Mouse (Mus musculus) kidney, postnatal 0 days (tissue): Measurements from ENCODE around the gene Vangl1. TPM values are rescaled to one million over a fixed set of nuclear protein-coding genes. Genes with fewer than 3 reads are reported as not detected.
A peak's percentile ranks its signal among the peaks of the same experiment; 100 is the strongest.

ENCODE experiments used
- ATAC-seq: fragments of 200-750 bp; cut with Nextera tagmentation; replicated peaks from 2 replicates; pipeline ENCODE4 v1.8.0; 2017; ENCODE audit warnings: low read depth, moderate number of reproducible peaks, moderate TSS enrichment, moderate library complexity; ENCODE audit not compliant: low FRiP score
- DNase-seq: peaks from one replicate; pipeline ENCODE4 v3.0.0-alpha.2; 2016; ENCODE audit warnings: low spot score
- H3K27ac ChIP-seq: fragments of 300-500 bp; sonication (generic); 2 replicates; pipeline ENCODE4 v1.5.1; 2014; ENCODE audit warnings: mild to moderate bottlenecking
- H3K27me3 ChIP-seq: fragments of 300-500 bp; sonication (generic); 2 replicates; pipeline ENCODE4 v1.6.1; 2014; ENCODE audit warnings: low read length, mixed read lengths; ENCODE audit not compliant: insufficient read depth
- H3K36me3 ChIP-seq: fragments of 300-500 bp; sonication (generic); 2 replicates; pipeline ENCODE4 v1.6.1; 2014; ENCODE audit warnings: low read length, mixed read lengths; ENCODE audit not compliant: insufficient read depth
- H3K4me1 ChIP-seq: fragments of 300-500 bp; sonication (generic); replicated peaks from 2 replicates; pipeline ENCODE4 v1.6.1; 2014; ENCODE audit warnings: antibody characterized with exemption, low read length, mixed read lengths; ENCODE audit not compliant: insufficient read depth
- H3K4me2 ChIP-seq: fragments of 300-500 bp; sonication (generic); 2 replicates; pipeline ENCODE4 v1.6.1; 2014; ENCODE audit warnings: mild to moderate bottlenecking, low read length, moderate library complexity, mixed read lengths
- H3K4me3 ChIP-seq: fragments of 300-500 bp; sonication (generic); replicated peaks from 2 replicates; pipeline ENCODE4 v1.5.1; 2014; ENCODE audit warnings: low read depth, low read length
- H3K9ac ChIP-seq: fragments of 300-500 bp; sonication (generic); 2 replicates; pipeline ENCODE4 v1.6.1; 2014; ENCODE audit warnings: low read depth, low read length
- H3K9me3 ChIP-seq: fragments of 300-500 bp; sonication (generic); replicated peaks from 2 replicates; pipeline ENCODE4 v1.6.1; 2016; ENCODE audit warnings: low read length, inconsistent platforms, mixed read lengths
- CTCF ChIP-seq: IDR thresholded peaks from 2 replicates; pipeline ENCODE4 v1.5.1; 2016; ENCODE audit warnings: antibody characterized with exemption, low read depth, mild to moderate bottlenecking, moderate library complexity
- WGBS: fragments of 180-500 bp; shearing (Covaris S2); extraction: QIAGEN DNeasy Blood & Tissue Kit; methylation state at CpG from one replicate; pipeline ENCODE4 v1.1.7; 2014; 5-methylcytosine and 5-hydroxymethylcytosine counted together
- polyA plus RNA-seq: library from polyadenylated mRNA; unstranded; fragments of >200 nt; fragmentation: Nextera tagmentation; extraction: Ambion mirVana; gene quantifications from 2 replicates; pipeline ENCODE4 v1.2.1, GENCODE M21; 2015

Vangl1 gene
- polyA plus RNA-seq, 1 experiment from 2014 or later: 12.8 TPM

GRCm38 (mm10) chr3:102137158-102137557 lies 67.3 kb downstream of the Vangl1 start:
- no peak overlapping the region for H3K9ac ChIP-seq
- no peaks in the 10 kb centered on the region for H3K9me3 ChIP-seq
- no peaks in the 10 kb centered on the region for H3K36me3 ChIP-seq
- ATAC-seq (no peak), DNase-seq (no peak)
- WGBS: 70% methylated on average over 10 of the region's 10 CpGs
- H3K4me3 ChIP-seq: no peak overlapping the region
- no peaks in the 10 kb centered on the region for H3K27me3 ChIP-seq
- no peak overlapping the region for H3K4me2 ChIP-seq
- H3K27ac ChIP-seq: no peak overlapping the region
- H3K4me1 ChIP-seq: peaks cover 11% of the 10 kb centered on the region
- TF ChIP-seq CTCF: no peak

GRCm38 (mm10) chr3:102135389-102136113 lies 68.9 kb downstream of the Vangl1 start:
- Histone ChIP-seq H3K4me3 (no peak overlapping the region), H3K36me3 (no peaks in the 10 kb centered on the region), H3K9ac (no peak overlapping the region), H3K9me3 (no peaks in the 10 kb centered on the region), H3K27me3 (no peaks in the 10 kb centered on the region), H3K27ac (peak overlapping the region; percentile 48), H3K4me1 (peaks cover 11% of the 10 kb centered on the region), H3K4me2 (no peak overlapping the region)
- ATAC-seq (peak; percentile 59; the same call in 1 of the 2 replicates), DNase-seq (peak; percentile 68)
- TF ChIP-seq CTCF: no peak
- 12% methylated on average over 10 of the region's 10 CpGs for WGBS

GRCm38 (mm10) chr3:102131627-102132324 lies 72.7 kb downstream of the Vangl1 start:
- no peak for TF ChIP-seq CTCF
- 85% methylated on average over 9 of the region's 9 CpGs for WGBS
- H3K4me1 ChIP-seq: peaks cover 11% of the 10 kb centered on the region
- H3K4me2 ChIP-seq: no peak overlapping the region
- H3K27ac ChIP-seq: no peak overlapping the region
- no peak for DNase-seq
- no peak overlapping the region for H3K9ac ChIP-seq
- no peaks in the 10 kb centered on the region for H3K9me3 ChIP-seq
- no peak for ATAC-seq
- H3K4me3 ChIP-seq: no peak overlapping the region
- H3K36me3 ChIP-seq: no peaks in the 10 kb centered on the region
- no peaks in the 10 kb centered on the region for H3K27me3 ChIP-seq

GRCm38 (mm10) chr3:102130478-102130877 lies 74.0 kb downstream of the Vangl1 start:
- WGBS: 72% methylated on average over 6 of the region's 6 CpGs
- Histone ChIP-seq H3K27me3 (no peaks in the 10 kb centered on the region), H3K9ac (no peak overlapping the region), H3K4me2 (no peak overlapping the region), H3K9me3 (no peaks in the 10 kb centered on the region), H3K36me3 (no peaks in the 10 kb centered on the region), H3K4me1 (peaks cover 2% of the 10 kb centered on the region), H3K27ac (no peak overlapping the region), H3K4me3 (no peak overlapping the region)
- TF ChIP-seq CTCF: peak; percentile 43; the same call in 1 of the 2 replicates
- DNase-seq: no peak
- no peak for ATAC-seq

- no peaks in the 10 kb centered on the region for H3K9me3 ChIP-seq
- no peak for TF ChIP-seq CTCF
- ATAC-seq (no peak), DNase-seq (no peak)
- no peak overlapping the region for H3K27ac ChIP-seq
- no peak overlapping the region for H3K9ac ChIP-seq
- 95% methylated on average over 2 of the region's 2 CpGs for WGBS
- H3K36me3 ChIP-seq: no peaks in the 10 kb centered on the region
- no peaks in the 10 kb centered on the region for H3K27me3 ChIP-seq
- no peak overlapping the region for H3K4me3 ChIP-seq
- no peak overlapping the region for H3K4me2 ChIP-seq
- H3K4me1 ChIP-seq: no peaks in the 10 kb centered on the region
Measured at GRCm38 (mm10) chr3:102128242-102128641, 76.3 kb downstream of the Vangl1 start.

GRCm38 (mm10) chr3:102127114-102127513 lies 77.4 kb downstream of the Vangl1 start:
- WGBS: 71% methylated on average over 2 of the region's 2 CpGs
- H3K9me3 ChIP-seq: no peaks in the 10 kb centered on the region
- no peak overlapping the region for H3K4me3 ChIP-seq
- DNase-seq (no peak), ATAC-seq (no peak)
- H3K4me2 ChIP-seq: no peak overlapping the region
- TF ChIP-seq CTCF: no peak
- no peaks in the 10 kb centered on the region for H3K36me3 ChIP-seq
- no peaks in the 10 kb centered on the region for H3K27me3 ChIP-seq
- H3K27ac ChIP-seq: no peak overlapping the region
- no peaks in the 10 kb centered on the region for H3K4me1 ChIP-seq
- no peak overlapping the region for H3K9ac ChIP-seq
